Mouse (Mus musculus): ENCODE data around the gene Rab14. TPM values are rescaled to one million over a fixed set of nuclear protein-coding genes. Genes with fewer than 3 reads are reported as not detected.

Gene Rab14
- polyA plus RNA-seq, 1 experiment from 2014 or later = 345 TPM

DNA sequence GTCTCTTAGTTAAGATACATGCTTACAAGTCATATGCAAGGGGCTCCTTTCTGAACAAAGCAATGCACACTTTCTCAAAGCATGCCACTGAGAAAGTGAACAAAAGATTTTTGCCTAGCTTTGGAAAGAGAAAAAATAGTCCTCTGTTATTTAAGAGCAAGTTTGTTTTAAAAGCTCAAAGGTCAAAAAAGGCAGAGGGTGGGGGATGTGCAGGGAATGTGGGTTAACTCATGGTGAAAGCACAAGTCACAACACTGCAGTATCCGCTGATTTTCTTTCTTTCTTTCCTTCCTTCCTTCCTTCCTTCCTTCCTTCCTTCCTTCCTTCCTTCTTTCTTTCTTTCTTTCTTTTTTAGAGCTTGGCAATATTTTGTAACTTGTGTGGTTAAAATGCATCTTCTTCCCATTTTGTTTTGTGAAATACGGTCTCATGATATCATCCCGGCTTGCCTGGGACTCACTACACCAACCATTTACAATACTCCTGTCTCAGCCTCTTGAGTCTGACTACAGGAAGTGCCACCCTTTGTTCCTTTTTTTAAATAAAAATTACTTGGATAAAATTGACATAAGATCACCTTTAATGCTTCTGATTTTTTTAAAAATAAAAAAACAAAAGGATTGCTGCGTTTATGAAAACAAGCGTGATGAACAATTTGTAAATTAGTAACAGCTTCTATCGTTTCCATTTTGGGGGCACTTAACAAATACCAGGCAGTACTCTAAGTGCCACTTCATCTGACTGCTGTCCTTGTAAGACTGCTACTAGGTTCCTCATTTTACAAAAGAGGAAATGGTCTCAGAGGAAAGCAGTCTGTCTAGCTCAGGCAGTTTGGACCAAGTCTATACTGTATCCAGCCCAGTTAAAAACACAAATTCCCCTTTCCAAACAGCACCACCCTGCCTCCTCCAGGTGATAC is 5.0 kb downstream of the Rab14 start:
- no peak for ATAC-seq (ENCODE audit: low FRiP score, low read depth)
- peaks cover 10% of the 10 kb centered on the region for H3K4me1 ChIP-seq

DNA sequence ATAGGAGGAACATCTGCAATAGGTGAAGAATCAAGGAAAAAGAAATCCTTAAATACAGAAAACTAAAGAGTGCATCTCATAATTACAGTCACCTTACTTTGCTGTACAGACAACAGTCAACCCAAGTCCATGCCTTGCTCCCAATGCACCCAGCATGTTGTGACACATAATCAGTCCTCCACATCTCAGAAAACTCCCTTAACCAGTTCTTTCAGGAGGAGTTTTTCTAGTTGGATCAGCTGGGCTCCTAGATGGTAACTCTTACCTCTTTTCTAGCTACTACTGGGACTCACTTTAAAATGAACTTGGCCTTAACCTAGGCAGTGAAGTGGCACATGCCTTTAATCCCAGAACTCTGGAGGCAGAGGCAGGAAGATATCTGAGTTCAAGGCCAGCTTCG is 6.9 kb downstream of the Rab14 start:
- no peak overlapping the region for H3K27ac ChIP-seq
- no peak for ATAC-seq (ENCODE audit: low FRiP score, low read depth)
- WGBS = 80% methylated on average over 1 of the region's 1 CpGs
- no peak overlapping the region for H3K4me3 ChIP-seq
- H3K4me2 ChIP-seq (replicated peaks) = no peak overlapping the region
- no peaks in the 10 kb centered on the region for H3K27me3 ChIP-seq (replicated peaks)
- H3K4me1 ChIP-seq = peaks cover 3% of the 10 kb centered on the region
- no peak overlapping the region for H3K9ac ChIP-seq
- H3K36me3 ChIP-seq = peaks cover 7% of the 10 kb centered on the region
- no peaks in the 10 kb centered on the region for H3K9me3 ChIP-seq

More for the DNA sequence above, 5.0 kb downstream of the Rab14 start:
- Histone ChIP-seq H3K4me2 (replicated peaks) (no peak overlapping the region), H3K9ac (no peak overlapping the region), H3K36me3 (no peaks in the 10 kb centered on the region), H3K27ac (no peak overlapping the region), H3K27me3 (replicated peaks) (no peaks in the 10 kb centered on the region), H3K9me3 (no peaks in the 10 kb centered on the region), H3K4me3 (no peak overlapping the region)
- WGBS = 88% methylated on average over 6 of the region's 6 CpGs

DNA sequence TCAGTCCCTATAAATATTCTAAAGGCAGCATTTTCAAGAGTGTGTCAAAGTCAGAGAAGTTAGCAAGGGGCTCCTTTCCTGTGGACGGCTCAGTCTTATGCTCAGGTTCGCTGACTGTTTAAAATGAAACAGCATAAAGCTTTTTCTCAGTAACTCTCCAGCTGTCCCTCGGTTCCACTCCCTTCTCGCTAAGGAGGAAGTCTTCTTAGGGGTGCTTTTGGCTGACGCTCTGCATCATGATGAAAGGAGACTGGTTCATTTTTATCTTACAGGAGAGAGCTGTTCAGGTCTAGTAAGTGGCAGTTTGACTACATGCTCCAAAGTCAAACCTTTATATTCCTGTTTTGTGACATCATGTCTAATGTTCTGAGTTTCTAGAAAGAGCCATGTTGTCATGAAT is 12.0 kb downstream of the Rab14 start:
- Histone ChIP-seq H3K27me3 (replicated peaks) (no peaks in the 10 kb centered on the region), H3K9me3 (no peaks in the 10 kb centered on the region), H3K4me3 (no peak overlapping the region), H3K4me2 (replicated peaks) (no peak overlapping the region), H3K9ac (no peak overlapping the region), H3K27ac (no peak overlapping the region), H3K36me3 (peaks cover 13% of the 10 kb centered on the region), H3K4me1 (no peaks in the 10 kb centered on the region)
- WGBS = 94% methylated on average over 5 of the region's 5 CpGs
- no peak for ATAC-seq (ENCODE audit: low FRiP score, low read depth)

DNA sequence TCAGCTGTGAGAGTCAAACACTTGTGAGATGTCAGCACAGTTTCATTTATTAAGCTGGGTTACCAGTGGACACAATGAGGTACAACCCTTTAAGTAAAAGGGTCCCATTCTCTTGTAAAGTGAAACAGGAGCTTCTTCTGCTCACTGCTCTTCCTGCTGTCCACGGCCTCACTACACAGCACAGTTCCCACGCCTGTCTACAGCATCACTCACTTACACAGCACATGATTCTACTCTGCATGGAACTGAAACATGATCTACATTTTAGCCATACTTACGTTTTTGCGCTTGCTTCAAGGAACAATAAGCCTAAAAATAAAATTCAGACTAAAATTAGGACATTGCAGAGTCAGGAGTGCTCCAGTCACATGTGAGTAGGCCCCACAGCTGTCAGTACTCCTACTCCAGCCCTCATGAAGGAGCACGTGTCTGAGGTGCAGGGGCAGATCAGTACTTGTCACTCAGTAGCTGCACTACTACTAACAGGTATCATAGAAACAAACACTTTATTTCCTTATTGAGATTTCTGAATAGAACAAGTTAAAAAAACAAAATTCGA is 17.7 kb downstream of the Rab14 start:
- H3K4me3 ChIP-seq = no peak overlapping the region
- no peaks in the 10 kb centered on the region for H3K9me3 ChIP-seq
- no peak overlapping the region for H3K4me2 ChIP-seq (replicated peaks)
- H3K27ac ChIP-seq = no peak overlapping the region
- H3K4me1 ChIP-seq = no peaks in the 10 kb centered on the region
- WGBS = 96% methylated on average over 6 of the region's 6 CpGs
- ATAC-seq (ENCODE audit: low FRiP score, low read depth) = no peak
- peaks cover 42% of the 10 kb centered on the region for H3K36me3 ChIP-seq
- no peak overlapping the region for H3K9ac ChIP-seq
- no peaks in the 10 kb centered on the region for H3K27me3 ChIP-seq (replicated peaks)

DNA sequence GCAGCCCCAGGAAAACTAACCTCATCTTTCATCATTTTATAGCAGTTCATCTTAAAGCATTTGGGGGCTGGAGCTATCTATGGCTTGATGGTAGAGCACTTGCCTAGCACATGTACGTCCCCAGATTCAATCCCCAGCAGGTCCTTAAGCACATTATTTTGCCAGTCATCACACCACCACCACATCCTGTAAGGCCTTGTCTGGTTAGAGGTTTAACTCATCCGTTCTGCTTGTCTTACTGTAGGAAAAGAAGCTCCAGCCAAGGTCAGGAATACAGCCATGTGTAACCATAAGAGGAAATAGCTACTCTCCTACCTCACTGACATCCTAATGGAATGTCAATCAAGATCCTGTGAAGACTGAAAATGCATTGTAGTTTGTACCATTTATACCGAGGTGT is 22.8 kb downstream of the Rab14 start:
- Histone ChIP-seq H3K9ac (no peak overlapping the region), H3K4me1 (no peaks in the 10 kb centered on the region), H3K36me3 (peaks cover 78% of the 10 kb centered on the region), H3K27me3 (replicated peaks) (no peaks in the 10 kb centered on the region), H3K9me3 (no peaks in the 10 kb centered on the region), H3K4me3 (no peak overlapping the region), H3K27ac (no peak overlapping the region), H3K4me2 (replicated peaks) (no peak overlapping the region)
- ATAC-seq (ENCODE audit: low FRiP score, low read depth) = no peak
- WGBS = 87% methylated on average over 3 of the region's 3 CpGs

DNA sequence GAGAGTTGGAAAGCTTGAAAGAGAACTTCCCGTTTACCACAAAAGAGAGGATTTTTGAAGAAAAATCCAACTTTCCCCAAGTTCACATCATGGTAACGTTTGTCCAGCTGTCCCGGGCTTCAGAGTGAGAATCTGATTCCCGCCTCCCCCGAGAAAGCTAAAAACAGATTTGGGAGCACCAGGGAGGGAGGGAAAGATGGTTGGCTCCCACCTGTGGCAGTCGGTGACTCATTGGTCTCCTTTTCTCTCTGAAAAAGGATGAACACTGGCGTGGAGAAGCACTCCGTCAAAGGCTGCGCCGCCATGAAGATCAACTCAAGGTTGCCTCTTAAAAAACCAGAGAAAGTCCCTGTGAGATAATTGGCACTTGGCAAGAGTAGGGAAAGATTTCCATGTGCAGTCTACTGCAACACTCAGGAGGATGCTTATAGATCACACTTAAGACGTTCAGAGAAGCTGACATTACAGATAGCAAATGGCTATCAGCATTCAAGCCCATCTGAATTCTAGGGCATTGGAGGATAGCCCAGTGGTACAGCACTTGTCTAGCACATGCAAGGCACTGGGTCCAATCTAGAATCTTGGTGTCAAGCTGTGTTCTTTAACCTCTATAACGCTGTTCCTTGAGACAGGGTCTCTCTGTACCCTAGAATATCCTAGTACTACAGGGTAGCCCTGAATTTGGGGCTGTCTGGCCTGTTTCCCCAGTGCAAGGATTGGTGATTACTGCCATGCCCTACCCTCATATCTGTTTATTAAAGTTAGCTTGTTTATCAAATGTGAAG is 25.4 kb downstream of the Rab14 start:
- no peak for ATAC-seq (ENCODE audit: low FRiP score, low read depth)
- Histone ChIP-seq H3K9ac (no peak overlapping the region), H3K27me3 (replicated peaks) (no peaks in the 10 kb centered on the region), H3K4me1 (no peaks in the 10 kb centered on the region), H3K27ac (no peak overlapping the region), H3K36me3 (peaks cover 88% of the 10 kb centered on the region), H3K9me3 (no peaks in the 10 kb centered on the region), H3K4me3 (no peak overlapping the region), H3K4me2 (replicated peaks) (no peak overlapping the region)
- 91% methylated on average over 12 of the region's 12 CpGs for WGBS

DNA sequence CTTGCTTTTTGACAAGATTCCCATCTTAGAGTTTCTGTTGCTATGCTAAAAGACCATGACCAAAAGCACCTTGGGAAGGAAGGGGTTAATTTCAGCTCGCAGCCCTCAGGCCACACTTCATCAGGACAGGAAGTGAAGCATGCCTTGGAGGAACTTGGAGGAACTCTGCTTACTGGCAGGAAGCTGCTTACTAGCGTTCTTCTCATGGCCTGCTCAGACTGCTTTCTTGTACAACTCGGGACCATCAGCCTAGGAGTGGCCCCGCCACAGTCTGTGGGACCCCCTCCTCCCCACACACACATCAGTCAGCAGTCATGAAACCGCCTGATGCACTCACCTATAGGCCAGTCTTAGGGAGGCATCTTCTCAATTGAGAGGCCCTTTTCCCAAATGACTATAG is 26.8 kb downstream of the Rab14 start:
- H3K4me2 ChIP-seq (replicated peaks) = no peak overlapping the region
- H3K4me3 ChIP-seq = no peak overlapping the region
- H3K9ac ChIP-seq = no peak overlapping the region
- H3K36me3 ChIP-seq = peaks cover 86% of the 10 kb centered on the region
- no peak for ATAC-seq (ENCODE audit: low FRiP score, low read depth)
- H3K27me3 ChIP-seq (replicated peaks) = no peaks in the 10 kb centered on the region
- H3K27ac ChIP-seq = no peak overlapping the region
- no peaks in the 10 kb centered on the region for H3K9me3 ChIP-seq
- 60% methylated on average over 5 of the region's 5 CpGs for WGBS
- no peaks in the 10 kb centered on the region for H3K4me1 ChIP-seq

DNA sequence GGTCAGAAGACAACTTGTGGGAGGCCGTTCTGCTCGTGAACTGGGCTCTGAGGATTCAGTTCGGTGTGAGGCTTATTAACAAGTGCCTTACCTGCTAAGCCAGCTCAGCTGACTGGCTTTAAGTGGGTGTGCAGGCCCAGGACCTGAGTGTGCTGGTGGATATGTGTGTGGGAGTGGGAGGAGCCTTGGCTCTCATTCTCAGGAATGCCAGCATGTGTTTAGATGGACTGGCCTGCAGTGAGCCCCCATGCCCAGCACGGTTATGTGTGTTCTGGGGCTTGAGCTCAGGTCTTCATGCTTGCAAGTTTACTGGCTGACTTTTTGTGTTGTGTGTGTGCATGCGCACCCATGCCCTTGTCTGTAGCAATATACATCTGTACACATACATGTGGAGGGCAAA is 27.3 kb downstream of the Rab14 start:
- H3K36me3 ChIP-seq = peaks cover 83% of the 10 kb centered on the region

DNA sequence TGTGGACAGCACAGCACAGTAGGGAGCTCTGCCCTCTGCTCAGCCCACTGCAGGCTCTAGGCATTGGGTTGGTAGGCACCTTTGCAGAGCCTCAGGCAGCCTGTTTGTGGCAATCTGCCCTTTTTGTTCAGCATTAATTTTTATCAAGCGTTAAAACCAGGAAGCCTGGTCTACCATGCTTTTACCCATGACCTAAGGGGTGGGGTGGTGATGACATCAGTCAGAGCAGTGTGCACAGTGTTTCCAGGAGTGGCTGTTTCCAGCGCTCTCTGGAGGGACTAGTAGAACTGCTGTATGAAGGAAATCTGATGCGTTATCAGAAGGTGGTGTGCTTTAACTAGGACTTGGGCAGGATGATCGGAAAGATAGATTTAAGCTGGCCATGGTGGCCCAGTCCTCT is 28.7 kb downstream of the Rab14 start:
- no peaks in the 10 kb centered on the region for H3K9me3 ChIP-seq
- WGBS = 96% methylated on average over 4 of the region's 4 CpGs
- no peak overlapping the region for H3K4me3 ChIP-seq
- ATAC-seq (ENCODE audit: low FRiP score, low read depth) = no peak
- H3K4me2 ChIP-seq (replicated peaks) = no peak overlapping the region
- peaks cover 83% of the 10 kb centered on the region for H3K36me3 ChIP-seq
- H3K9ac ChIP-seq = no peak overlapping the region
- no peaks in the 10 kb centered on the region for H3K27me3 ChIP-seq (replicated peaks)
- no peaks in the 10 kb centered on the region for H3K4me1 ChIP-seq
- no peak overlapping the region for H3K27ac ChIP-seq

More for the DNA sequence above, 27.3 kb downstream of the Rab14 start:
- Histone ChIP-seq H3K9ac (no peak overlapping the region), H3K4me3 (no peak overlapping the region), H3K4me1 (no peaks in the 10 kb centered on the region), H3K27ac (no peak overlapping the region), H3K27me3 (replicated peaks) (no peaks in the 10 kb centered on the region), H3K4me2 (replicated peaks) (no peak overlapping the region), H3K9me3 (no peaks in the 10 kb centered on the region)
- 94% methylated on average over 5 of the region's 5 CpGs for WGBS
- no peak for ATAC-seq (ENCODE audit: low FRiP score, low read depth)

DNA sequence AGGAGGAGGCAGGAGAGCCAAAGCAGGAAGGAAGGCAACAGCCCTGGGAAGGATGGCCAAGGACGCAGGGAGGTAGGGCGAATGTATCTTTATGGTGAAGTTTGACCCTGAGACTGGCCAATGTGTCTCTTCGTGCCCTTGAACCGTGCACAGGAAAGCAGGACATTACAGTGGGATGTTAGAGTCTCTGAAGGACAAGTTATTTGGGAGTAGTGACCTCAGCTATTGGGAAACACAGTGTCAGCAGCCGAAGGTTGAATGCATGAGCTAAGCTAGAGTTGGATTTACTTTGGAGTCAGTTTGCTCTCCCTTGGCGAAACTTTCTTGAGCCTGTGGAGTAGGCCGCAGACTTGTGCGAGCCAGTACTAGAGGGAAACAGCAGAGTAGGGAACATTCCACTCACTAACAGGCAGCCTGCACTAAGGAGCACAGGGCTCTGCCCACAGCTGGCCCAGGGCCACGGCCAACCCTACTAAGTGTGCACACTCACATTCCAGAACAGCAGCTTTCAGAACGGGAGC is 29.5 kb downstream of the Rab14 start:
- no peaks in the 10 kb centered on the region for H3K4me1 ChIP-seq
- ATAC-seq (ENCODE audit: low FRiP score, low read depth) = no peak
- H3K27ac ChIP-seq = no peak overlapping the region
- H3K9ac ChIP-seq = no peak overlapping the region
- no peaks in the 10 kb centered on the region for H3K27me3 ChIP-seq (replicated peaks)
- H3K9me3 ChIP-seq = no peaks in the 10 kb centered on the region
- 94% methylated on average over 10 of the region's 10 CpGs for WGBS
- H3K4me3 ChIP-seq = no peak overlapping the region
- peaks cover 85% of the 10 kb centered on the region for H3K36me3 ChIP-seq
- H3K4me2 ChIP-seq (replicated peaks) = no peak overlapping the region

DNA sequence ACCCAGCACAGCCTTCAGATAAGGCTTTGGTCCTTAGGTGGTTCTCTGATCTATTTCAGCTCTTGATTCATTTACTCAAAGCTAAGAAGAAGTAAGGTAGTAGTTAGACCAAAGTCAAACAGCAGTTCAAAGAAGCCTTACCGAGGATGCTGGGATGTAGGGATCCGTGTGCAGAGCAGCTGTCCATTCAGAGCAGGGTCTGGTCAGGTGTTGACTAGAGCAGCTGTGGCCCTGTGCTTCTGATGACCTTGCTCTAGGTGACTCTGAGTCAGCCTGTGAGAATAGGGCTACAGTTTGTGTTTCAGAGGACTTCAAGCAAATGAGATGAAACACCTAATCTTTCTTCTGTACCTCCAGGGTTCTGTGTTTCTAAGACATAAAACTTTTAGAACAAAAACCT is 31.5 kb downstream of the Rab14 start:
- ATAC-seq (ENCODE audit: low FRiP score, low read depth) = no peak
- Histone ChIP-seq H3K9me3 (no peaks in the 10 kb centered on the region), H3K4me2 (replicated peaks) (no peak overlapping the region), H3K27ac (no peak overlapping the region), H3K9ac (no peak overlapping the region), H3K4me1 (no peaks in the 10 kb centered on the region), H3K27me3 (replicated peaks) (no peaks in the 10 kb centered on the region), H3K36me3 (peaks cover 79% of the 10 kb centered on the region), H3K4me3 (no peak overlapping the region)
- WGBS = 81% methylated on average over 2 of the region's 2 CpGs

DNA sequence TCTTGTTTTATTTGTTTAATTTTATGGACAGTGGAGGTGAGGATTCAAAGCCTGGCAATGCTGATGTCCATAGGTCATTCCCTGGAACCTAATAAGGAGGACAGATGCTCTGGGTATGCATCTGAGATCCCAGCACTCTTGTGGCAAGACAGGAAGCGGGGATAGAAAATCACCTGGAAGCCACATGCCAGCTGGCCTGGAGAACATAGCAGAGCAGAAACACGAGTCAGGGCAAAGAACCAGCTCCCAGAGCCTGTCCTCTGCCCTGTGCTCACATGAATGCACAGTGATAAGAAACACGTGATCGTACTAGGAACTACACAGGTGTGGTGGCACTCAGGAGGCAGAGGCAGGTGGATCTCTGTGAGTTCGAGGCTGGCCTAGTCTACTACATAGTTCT is 34.1 kb downstream of the Rab14 start:
- H3K27me3 ChIP-seq (replicated peaks) = no peaks in the 10 kb centered on the region
- H3K9ac ChIP-seq = no peak overlapping the region
- no peak overlapping the region for H3K27ac ChIP-seq
- H3K9me3 ChIP-seq = no peaks in the 10 kb centered on the region
- no peaks in the 10 kb centered on the region for H3K4me1 ChIP-seq
- no peak overlapping the region for H3K4me2 ChIP-seq (replicated peaks)
- H3K4me3 ChIP-seq = no peak overlapping the region
- ATAC-seq (ENCODE audit: low FRiP score, low read depth) = no peak
- H3K36me3 ChIP-seq = peaks cover 80% of the 10 kb centered on the region
- 88% methylated on average over 5 of the region's 5 CpGs for WGBS
